Mouse (Mus musculus): Measurements from ENCODE around the gene Best3.
"Not testable (repeated sequence)": the region's sequence is repeated elsewhere in the genome, so short reads cannot be mapped to it uniquely, and the experiment has no call there.

Gene Best3

GRCm38 (mm10) chr10:116980273-116980672, 5.8 kb upstream of the Best3 start:
- DNase-seq = no peak

- peak; percentile 42 for DNase-seq
Measured at GRCm38 (mm10) chr10:116980888-116981287, 5.2 kb upstream of the Best3 start.

- no peak for DNase-seq
Measured at GRCm38 (mm10) chr10:116982526-116982925, 3.6 kb upstream of the Best3 start.

GRCm38 (mm10) chr10:116984836-116985235, 1.3 kb upstream of the Best3 start:
- no peak for DNase-seq

GRCm38 (mm10) chr10:116993971-116994370, 7.9 kb downstream of the Best3 start:
- DNase-seq = no peak

GRCm38 (mm10) chr10:116995162-116995561, 9.0 kb downstream of the Best3 start:
- DNase-seq = no peak

- no peak for DNase-seq
Measured at GRCm38 (mm10) chr10:116995584-116996235, 9.6 kb downstream of the Best3 start.

- no peak for DNase-seq
Measured at GRCm38 (mm10) chr10:116996236-116996600, 10.1 kb downstream of the Best3 start.

GRCm38 (mm10) chr10:116998716-116999455, 12.8 kb downstream of the Best3 start:
- DNase-seq = no peak

GRCm38 (mm10) chr10:117000975-117001374, 14.9 kb downstream of the Best3 start:
- no peak for DNase-seq

GRCm38 (mm10) chr10:117004695-117005094, 18.6 kb downstream of the Best3 start:
- DNase-seq = no peak

- DNase-seq = no peak
Measured at GRCm38 (mm10) chr10:117005707-117006464, 19.8 kb downstream of the Best3 start.

GRCm38 (mm10) chr10:117009691-117010090, 23.6 kb downstream of the Best3 start:
- DNase-seq = no peak

GRCm38 (mm10) chr10:117011047-117011446, 24.9 kb downstream of the Best3 start:
- no peak for DNase-seq

GRCm38 (mm10) chr10:117013689-117014390, 27.7 kb downstream of the Best3 start:
- no peak for DNase-seq

- DNase-seq = no peak
Measured at GRCm38 (mm10) chr10:117014565-117014964, 28.5 kb downstream of the Best3 start.

GRCm38 (mm10) chr10:117018281-117018840, 32.2 kb downstream of the Best3 start:
- no peak for DNase-seq

- DNase-seq = no peak
Measured at GRCm38 (mm10) chr10:117021020-117021754, 35.1 kb downstream of the Best3 start.

- no peak for DNase-seq
Measured at GRCm38 (mm10) chr10:117023693-117024092, 37.6 kb downstream of the Best3 start.

- not testable (repeated sequence) for DNase-seq
Measured at GRCm38 (mm10) chr10:117025776-117026175, 39.7 kb downstream of the Best3 start.

- no peak for DNase-seq
Measured at GRCm38 (mm10) chr10:117026176-117026575, 40.1 kb downstream of the Best3 start.

- no peak for DNase-seq
Measured at GRCm38 (mm10) chr10:117031160-117031559, 45.0 kb downstream of the Best3 start.

Data from thymus, postnatal 25 days (tissue).